Mouse (Mus musculus) megakaryocyte-erythroid progenitor cell, adult 5-6 weeks (primary cell): ENCODE measurements around the gene Prkn. TPM values are rescaled to one million over a fixed set of nuclear protein-coding genes. Genes with fewer than 3 reads are reported as not detected.
"Not testable (repeated sequence)": the region's sequence is repeated elsewhere in the genome, so short reads cannot be mapped to it uniquely, and the experiment has no call there.

Experiments
- ATAC-seq: replicated peaks from 2 replicates; pipeline ENCODE4 v1.8.0; 2016; ENCODE audit warnings: mild to moderate bottlenecking, inconsistent platforms; ENCODE audit not compliant: severe bottlenecking, poor library complexity, low FRiP score, low TSS enrichment
- total RNA-seq, 2 experiments: library from RNA; stranded (forward) in 1 of 2; stranded (reverse) in 1 of 2; fragments of 200-1000, 215-1000 nt in 1 of 2; fragments of >200 nt in 1 of 2; fragmentation: Nextera tagmentation in 1 of 2; gene quantifications; 2 replicates each; pipeline ENCODE4 v1.2.3; 2014 to 2017

Gene Prkn
- total RNA-seq, 2 experiments from 2014 or later, result 3.1 to 5.9 TPM

DNA sequence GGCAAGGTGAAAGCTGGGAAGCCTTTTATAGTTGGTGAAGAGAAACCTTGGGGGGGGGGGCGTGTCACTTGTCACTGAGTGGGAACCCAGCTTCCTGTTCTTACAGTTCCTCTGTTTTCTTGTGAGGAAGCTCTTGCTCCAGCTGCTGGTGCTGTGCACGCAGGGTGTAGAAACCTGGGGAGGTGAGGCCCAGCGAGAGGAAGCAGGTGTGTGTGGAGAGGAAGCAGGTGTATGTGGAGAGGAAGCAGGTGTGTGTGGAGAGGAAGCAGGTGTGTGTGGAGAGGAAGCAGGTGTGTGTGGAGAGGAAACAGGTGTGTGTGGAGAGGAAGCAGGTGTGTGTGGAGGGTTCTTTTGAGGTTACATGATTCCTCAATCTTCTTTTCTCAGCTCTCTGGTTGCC is 266.8 kb downstream of the Prkn start:
- no peak for ATAC-seq

DNA sequence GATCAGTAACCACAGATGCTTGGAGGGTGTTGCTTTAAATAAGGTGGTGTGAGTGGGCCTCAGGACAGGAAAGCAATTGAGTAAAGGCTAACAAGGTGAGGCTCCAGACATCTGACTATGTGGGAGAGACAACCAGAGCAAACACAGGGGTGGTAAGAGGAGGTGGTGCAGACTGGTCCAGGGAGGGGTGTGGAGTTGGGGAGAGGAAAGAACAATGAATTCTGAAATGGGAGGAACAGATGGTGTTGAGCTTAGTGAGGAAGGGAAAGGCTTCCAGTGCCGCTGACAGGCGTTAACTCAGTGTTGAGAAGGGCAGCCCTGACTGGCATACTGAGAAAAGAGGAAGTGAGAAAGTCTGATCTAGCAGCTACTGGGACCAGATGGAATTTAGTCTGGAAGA is 267.7 kb downstream of the Prkn start:
- ATAC-seq, result no peak

DNA sequence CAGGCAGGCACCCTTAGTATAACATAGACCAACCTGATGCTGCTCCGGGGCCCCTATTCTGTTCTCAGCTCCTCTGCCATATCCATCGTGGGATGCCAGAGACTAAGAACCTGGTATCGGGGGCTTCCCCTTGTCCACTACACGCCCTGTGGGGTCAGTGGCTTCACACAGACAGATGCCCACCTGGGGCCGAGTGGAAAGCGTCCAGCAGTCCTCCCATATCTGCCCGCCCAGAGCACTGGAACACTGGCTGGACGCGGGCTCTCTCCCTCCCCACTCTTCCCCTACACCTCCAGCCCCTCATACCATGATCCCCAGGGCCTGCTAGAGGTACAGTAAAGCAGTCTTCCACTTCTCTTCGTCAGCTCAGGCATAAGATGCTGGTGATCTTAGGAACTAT is 277.3 kb downstream of the Prkn start:
- ATAC-seq, result no peak

DNA sequence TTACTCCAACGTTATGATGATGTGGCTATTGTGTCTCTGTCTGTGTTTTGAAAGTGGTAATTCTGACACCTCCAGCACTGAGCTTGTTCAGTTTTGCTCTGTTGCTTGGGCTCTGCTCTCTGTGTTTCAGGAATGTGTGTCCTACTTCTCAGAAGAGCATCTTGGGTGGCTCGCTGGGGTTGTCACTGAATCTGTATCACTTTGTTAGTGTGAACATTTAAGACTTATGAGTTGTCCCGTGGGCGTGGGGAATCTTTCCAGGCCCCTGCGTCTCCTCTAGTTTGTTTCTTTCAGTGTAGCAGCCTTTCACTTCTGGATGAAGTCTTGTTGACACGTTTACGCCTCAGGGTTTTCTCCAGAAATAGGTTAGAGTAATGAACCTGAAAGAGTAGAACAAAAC is 283.9 kb downstream of the Prkn start:
- ATAC-seq, result no peak

DNA sequence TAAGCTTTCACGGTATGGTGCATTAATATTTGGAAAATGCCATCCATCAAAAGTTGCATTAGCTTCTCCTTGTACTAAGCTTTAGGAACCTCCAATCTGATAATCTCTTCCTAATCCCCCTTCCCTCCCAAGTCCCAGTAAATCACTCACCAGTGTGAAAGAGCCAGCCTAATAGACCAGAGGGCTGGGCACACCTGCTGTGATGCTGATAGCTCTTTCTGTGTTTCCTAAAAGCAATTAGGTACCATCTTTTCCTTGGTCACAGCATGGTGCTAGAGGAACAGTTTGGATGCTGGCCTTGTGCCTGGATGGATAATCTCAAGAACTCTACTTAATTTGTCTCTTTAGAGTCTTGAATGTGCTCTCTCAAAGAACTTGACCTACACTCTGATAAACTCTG is 287.0 kb downstream of the Prkn start:
- no peak for ATAC-seq

DNA sequence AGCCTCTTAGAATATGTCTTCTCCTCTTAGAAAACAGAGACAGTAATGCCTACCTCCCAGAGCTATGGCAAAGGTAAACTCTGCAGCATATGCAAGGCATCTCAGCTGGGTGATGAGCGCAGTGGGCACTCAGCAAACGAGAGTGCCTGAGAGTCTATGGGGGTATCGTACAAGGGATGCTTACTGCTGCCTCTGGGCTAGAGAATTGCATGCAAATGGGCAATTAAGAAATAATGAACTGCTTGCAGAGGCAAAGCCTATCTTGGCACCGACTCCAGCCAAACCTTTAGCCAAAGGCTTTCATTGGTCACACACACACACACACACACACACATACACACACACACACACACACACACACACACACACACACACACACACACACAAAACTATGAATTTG is 290.7 kb downstream of the Prkn start:
- no peak for ATAC-seq

DNA sequence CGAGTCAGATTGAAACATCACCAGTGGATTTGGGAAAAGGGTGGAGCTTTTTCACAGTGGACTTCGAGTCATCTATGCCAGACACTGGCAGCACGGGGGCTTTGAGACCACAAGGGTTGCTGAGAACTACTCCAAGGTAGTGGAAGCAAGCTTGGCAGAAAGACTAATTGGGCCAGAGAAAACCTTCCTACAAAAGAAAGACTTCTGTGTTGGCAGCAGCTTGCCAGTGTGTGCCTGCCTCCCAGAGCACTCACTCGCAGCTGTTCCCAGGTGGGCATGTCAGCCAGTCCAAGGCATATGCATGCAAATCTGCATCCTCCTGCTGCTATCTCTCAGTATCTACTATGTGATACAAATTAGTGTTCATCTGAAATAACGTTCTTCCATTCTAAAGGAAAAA is 302.1 kb downstream of the Prkn start:
- no peak for ATAC-seq

DNA sequence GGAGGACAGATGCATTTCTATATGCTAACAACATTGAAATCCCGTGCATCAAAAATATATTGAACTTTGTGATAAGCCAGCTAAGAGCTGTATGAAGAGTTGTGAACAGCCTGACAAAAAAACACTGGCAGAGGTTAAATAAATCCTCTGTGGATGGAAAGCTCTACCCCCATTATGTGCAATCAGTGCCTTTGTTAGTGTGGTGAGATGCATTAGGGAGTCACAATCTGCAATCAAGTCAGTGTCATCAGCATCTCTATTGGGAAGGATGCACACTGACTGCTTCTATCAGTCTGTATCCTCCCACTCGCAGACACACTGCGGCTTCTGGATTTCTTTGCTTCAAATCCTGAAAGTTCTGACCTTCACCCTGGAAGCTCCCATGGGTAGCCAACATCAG is 315.9 kb downstream of the Prkn start:
- ATAC-seq, result no peak

DNA sequence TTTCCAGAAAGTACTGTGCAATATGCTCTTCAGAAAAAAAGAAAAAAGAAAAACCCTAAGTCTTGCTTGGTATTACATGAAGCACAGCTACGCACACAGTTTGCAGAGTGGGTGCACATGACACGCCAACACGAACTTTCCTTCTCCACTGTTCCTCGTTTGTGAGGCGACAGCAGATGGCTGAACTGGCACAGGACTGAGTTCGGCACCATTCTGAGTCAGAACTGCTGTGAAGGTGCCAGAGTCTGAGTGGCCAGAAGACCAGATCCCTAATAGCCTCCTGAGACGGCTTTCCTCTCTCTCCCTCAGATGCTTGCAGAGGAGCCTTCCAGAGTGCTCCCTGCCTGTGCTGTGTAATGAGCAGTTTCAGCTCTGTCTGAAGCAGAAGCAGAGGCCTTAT is 317.4 kb downstream of the Prkn start:
- no peak for ATAC-seq

DNA sequence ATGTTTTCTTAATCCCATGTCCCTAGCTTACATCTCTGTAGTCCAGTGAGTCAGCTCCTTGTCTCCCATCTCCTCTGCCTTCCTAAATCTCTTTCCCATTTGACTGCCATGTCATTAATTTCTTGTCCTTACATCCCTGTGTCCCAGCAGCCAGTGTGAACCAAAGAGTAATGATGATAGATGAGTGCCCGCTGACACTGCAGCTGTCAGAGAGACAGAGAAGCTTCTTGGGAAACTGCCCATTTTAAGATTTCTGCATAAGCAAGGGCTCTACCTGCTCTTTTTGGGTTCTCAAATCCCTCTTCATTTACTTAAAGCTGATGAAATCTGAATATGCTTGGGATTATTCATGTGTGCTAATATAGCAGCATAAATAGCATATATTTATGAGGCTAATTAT is 321.3 kb downstream of the Prkn start:
- no peak for ATAC-seq

DNA sequence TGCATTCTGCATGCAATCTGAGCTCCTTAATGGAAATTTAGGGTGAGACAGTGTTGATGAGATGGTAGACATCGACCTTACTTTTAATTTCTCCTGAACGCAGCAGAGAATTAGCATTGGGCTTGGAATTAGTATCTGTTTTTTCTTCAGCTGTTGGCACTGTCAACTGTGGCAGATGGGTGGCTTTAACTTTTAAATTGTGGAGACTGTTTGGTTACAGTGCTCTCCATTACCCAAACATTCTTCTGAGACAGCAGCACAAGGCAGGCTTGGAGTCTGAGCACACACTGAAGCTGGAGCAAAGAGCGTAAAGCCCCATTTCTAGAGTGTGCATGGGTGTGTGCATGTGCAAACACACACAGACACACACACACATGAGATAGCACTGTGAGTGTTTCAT is 322.6 kb downstream of the Prkn start:
- ATAC-seq, result no peak

DNA sequence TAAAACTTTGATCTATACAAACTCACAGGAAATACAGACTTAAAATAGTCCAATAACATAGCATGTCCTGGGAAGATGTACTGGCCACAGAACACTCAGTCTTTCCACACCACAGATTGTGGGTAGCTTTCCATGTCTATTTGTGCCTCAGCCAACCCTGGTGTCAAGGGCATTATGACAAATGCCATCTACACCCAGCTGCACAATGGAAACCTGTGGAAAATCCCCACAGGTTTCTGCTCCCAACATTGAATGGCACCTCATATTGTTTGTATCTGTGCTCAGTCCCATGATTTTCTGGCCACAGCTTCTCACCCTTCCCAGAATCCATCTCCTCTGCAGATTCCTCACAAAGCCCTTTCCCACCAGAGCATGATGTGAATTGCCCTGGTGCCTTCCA is 347.2 kb downstream of the Prkn start:
- ATAC-seq, result no peak

DNA sequence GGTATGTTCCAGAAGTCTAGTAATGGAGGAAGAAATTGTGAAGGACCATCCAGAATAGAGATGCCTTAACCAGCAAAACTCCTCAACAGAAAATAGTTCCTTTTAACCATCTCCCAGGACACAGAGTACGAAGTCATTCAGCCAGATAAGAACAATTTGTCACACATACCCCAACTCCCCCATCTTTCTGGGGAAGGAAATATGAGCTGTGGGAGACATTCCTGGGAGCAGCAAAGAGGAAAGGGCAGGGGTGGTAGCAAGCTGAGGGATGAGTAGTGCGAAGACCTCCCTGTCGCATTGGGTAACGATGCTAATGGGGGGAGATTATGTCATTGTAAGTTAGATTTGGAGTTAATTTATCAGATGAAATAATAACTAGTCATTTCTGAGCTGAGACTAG is 348.3 kb downstream of the Prkn start:
- ATAC-seq, result no peak

DNA sequence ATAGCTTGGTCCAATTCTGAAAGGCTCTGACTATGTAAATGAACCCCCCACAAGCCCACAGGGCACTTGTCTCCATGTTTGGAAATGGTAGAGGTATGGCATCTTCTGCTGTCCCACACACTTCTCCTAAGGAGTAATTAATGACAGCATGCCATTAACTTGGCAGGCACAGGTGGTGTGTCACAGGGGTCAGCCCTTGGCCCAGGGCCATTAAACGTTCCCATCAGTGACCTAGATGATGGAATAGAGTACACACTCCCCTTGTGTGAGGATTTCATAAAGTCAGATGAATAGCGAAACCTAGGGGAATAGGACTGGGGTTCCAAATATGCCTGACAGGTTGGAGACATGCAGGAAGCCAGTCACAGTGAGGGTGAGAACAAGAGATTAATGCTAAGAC is 350.1 kb downstream of the Prkn start:
- no peak for ATAC-seq

DNA sequence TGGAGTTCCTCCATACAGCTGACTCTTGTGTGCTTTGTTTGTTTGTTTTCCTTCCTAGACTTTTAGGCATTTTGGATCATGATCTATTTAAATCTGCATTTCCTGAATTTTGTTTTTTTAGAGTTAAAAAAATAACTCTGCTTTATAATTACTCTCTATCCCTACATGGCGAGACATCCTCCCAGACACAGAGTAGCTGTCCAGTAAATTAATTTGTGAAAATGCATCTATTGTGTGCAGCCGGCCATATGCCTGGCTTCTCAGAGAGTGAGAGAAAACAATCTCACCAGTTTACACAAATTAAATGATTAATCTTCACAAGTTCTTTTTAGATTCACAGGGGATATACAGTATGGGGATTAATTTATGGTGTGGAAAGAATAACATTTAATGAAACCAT is 357.9 kb downstream of the Prkn start:
- no peak for ATAC-seq

DNA sequence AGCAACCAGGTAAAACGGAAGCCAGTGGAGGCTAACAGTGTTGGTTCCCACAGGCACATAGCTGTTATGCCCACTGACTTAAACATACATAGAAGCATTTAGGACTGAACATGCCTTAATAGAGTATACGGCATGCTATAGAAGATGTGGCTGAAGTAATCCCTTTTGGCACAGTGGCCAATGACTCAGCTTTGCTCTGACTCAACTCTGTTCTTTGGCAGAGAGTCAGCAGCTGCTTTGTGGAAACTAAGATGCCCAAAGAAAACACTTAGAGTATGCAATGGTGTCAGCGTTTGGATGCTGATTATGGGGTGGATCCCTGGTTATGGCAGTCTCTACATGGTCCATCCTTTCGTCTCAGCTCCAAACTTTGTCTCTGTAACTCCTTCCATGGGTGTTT is 368.9 kb downstream of the Prkn start:
- not testable (repeated sequence) for ATAC-seq

DNA sequence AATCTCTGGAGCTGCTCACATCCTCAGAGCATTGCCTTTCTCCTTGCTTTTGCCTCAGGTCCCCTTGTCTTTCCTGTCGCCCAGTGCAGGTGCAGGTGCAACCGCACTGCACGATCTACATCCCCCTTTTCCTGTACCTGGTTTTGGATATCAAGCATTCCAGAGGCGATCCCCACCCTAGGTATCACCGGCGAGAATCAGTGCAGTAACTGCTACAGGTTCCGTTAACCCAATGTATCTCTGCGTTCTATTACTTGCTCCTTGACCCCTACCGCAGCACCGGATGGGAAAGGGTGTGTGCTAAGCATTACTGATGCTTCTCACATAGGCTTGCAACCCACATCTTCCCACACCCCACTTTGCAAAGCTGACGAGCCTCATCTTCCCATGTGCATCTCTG is 370.8 kb downstream of the Prkn start:
- ATAC-seq, result no peak

DNA sequence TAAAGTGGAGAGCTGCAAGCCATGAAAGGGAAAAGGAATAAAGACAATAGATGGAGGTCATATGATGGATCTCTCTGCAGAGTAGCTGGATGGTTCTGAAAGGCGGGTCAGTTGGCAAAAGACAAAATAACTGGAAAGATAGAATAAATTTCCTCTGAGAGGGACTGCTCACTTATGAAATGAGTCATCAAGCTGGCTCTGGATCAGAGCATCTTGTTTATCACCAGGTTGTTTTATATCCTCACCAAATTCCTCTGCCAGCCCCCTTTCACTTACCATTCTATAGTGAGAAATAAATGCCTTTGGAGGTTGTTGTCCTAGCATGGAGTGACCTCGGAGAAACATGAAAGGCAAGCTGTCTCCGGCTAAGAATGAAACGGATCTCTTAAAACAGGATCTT is 371.4 kb downstream of the Prkn start:
- no peak for ATAC-seq

DNA sequence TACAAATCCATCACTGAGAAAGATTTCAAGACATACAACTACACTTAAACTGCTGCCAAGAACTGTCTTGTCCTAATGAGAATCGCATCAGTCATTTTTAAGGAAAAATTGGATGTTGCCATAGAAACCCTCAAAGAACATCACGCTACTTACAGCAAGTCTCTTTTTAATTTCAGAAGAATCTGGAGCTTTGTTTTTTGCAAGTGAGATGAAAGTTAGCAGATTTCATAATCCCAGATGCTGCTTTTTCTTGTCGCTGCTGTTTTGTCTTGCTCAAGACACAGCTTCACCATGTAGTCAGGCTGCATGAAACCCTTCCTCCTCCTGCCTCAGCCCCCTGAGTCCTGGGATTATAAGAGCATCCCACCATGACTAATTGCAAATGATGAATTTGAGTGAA is 373.5 kb downstream of the Prkn start:
- no peak for ATAC-seq

DNA sequence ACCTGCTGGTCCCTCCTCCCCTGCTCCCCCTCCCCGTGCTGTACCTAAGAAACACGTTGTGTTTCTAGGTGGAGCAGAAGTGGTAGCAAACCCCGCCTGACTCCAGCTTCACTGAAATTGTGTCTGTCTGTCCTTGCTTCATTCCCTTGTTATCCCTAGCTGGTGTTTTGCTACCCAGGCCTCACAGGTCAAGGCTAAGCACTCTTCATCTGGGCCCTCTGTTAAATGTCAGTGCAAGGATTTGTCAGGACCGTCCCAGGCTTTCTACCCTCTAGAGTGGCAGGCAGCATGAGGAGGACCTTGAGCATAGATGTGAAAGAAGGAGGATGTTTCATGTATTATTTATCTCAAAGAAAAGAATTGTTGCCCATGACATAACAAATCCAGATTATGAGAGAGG is 388.8 kb downstream of the Prkn start:
- no peak for ATAC-seq

DNA sequence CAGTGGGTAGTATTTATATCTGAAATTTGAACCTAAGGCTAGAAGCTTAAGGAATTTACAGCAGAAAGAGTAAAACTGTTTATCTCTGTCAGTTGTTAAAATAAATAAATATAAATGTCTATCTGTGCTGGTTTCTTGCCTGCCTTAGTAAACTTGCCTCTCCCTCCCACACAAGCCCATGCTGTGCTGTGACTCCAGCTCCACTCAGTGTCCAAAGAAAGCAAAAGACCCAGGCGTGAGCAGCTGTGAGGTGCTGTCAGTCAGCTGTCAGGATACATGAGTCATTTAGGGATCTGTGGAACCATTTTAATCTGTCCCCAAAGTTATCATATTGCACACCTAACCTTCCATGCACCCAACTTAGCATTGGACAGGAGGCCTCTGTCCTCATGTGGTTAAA is 389.2 kb downstream of the Prkn start:
- ATAC-seq, result no peak

DNA sequence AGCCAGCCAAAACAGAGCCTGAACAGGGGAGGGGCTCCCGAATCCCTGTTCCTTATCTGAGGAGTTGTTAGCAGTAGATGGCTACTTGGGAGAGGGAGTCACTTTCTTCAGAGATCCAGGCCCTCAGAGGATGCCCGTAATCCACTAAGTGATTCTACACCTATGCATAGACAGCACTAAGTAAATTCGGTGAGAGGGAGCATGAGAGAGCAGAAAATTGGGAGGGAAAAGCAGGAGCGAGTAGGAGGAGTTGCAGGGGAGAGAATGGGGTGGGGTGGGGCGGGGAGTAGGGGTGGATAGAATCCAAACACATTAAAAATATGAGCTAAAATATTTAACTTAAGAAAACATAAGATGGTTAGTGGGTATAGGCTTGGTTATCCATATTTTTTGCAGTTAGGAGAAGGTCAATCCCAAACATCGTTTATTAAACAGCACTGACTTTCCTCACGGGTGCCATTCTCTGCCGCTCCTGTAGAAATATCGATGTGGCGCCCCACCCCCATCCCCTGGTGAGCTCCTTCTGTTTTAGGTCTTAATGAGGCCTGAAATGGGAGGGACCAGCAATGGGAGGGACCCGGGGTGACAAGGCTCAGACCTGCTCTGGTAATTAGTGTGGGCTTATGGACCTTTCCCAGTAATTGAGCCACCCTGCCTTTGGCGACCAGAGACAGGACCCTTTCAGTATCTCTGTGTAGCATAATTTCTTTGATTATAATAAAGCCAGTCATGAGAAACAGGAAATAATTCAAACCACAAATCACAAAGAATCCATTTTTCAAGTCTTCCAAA is 390.6 kb downstream of the Prkn start:
- ATAC-seq, result no peak
